8 mouse cellular contexts compared by ENCODE assay signal in the genomic region with DNA sequence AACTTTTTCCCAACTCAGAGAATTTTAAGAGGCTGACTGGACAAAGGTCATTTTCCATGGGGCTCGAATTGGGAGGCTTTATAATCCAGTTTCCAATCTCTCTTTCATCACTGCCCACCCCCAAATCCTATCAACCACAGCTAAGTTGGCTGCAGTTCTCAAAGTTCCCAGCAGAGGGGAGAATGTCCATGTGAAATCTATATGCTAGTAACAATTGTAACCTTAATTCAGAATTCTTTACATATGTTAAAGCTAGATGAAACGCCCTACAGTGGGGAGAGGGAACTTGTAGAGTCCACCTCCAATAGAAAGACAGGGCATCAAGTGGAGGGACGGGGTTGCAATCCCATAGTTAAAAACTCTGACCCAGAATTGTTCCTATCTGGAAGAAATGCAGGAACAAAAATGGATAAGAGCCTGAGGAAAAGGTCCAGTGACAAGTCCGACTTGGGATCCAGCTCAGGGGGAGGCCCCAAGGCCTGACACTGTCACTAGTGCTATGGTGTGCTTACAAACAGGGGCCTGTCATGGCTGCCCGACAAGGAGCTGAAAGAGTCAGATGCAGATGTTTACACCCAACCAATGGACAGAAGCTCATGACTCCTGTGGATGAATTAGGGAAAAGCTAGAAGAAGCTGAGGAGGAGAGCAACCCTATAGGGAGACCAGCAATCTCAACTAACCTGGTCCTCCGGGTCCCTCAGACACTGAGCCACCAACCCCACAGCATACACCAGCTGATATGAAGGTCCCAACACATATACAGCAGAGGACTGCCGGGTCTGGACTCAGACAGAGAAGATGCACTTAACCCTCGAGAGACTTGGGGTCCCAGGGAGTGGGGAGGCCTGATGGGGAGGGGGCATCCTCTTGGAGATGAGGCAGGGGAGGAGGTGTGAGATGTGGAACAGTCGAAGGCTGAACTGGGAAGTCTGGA. TPM values are rescaled to one million over a fixed set of nuclear protein-coding genes. Genes with fewer than 3 reads are reported as not detected.
A peak's percentile ranks its signal among the peaks of the same experiment; 100 is the strongest.
DNase-seq lines count a peak whose midpoint lies in the region; ATAC-seq and TF ChIP-seq lines count a peak whose summit lies in the region.

No protein-coding gene starts in this region.

- no peaks in the 10 kb centered on the region for H3K9me3 ChIP-seq in forebrain, embryonic 16.5 days (ENCODE audit: control insufficient read depth, low read length)
- H3K9me3 ChIP-seq in kidney, embryonic 14.5 days (ENCODE audit: control insufficient read depth, low read length), result 0 out of 2 replicates have a peak, but pooled peaks cover 3% of the 10 kb centered on the region
- H3K9me3 ChIP-seq in liver, embryonic 14.5 days (ENCODE audit: control insufficient read depth, low read length), result no peaks in the 10 kb centered on the region
- no peaks in the 10 kb centered on the region for H3K9me3 ChIP-seq in neural tube, embryonic 14.5 days (ENCODE audit: control insufficient read depth, low read length)

- no peaks in the 10 kb centered on the region for H3K4me1 ChIP-seq in forebrain, embryonic 16.5 days (replicated peaks; ENCODE audit: control insufficient read depth, insufficient read depth, low read length)
- H3K4me1 ChIP-seq in kidney, embryonic 14.5 days (ENCODE audit: control insufficient read depth, insufficient read depth, low read length), result no peaks in the 10 kb centered on the region
- H3K4me1 ChIP-seq in liver, embryonic 14.5 days (replicated peaks; ENCODE audit: control insufficient read depth in 2 of 2, insufficient read depth in 2 of 2, low read length in 1 of 2), result no peaks in the 10 kb centered on the region
- H3K4me1 ChIP-seq in neural tube, embryonic 14.5 days (ENCODE audit: control insufficient read depth, insufficient read depth, low read length), result no peaks in the 10 kb centered on the region

- no peak overlapping the region for H3K27ac ChIP-seq in forebrain, embryonic 16.5 days (ENCODE audit: low read length)
- no peak overlapping the region for H3K27ac ChIP-seq in kidney, embryonic 14.5 days (ENCODE audit: low read depth, low read length)
- no peak overlapping the region for H3K27ac ChIP-seq in liver, embryonic 14.5 days
- H3K27ac ChIP-seq in neural tube, embryonic 14.5 days (ENCODE audit: low read depth, low read length), result no peak overlapping the region

- peak; percentile 79 for DNase-seq in testis, postnatal 10 days (ENCODE audit: low spot score)
- DNase-seq in testis, postnatal 14 days (ENCODE audit: low spot score), result no peak
- peak; percentile 42 for DNase-seq in c-Kit-positive CD71-positive TER-119-positive erythroid progenitor cells, embryonic 14.5 days (ENCODE audit: low spot score)
- DNase-seq in liver, embryonic 14.5 days (ENCODE audit: low read depth in 3 of 3, low spot score in 3 of 3), result peak in 1 of 3 experiments; percentile 6
- peak; percentile 39 to 53 for DNase-seq in thymus, postnatal 36 days

- TF ChIP-seq EP300 in liver, embryonic 14.5 days (IDR thresholded peaks at IDR 0.05; ENCODE audit: low read depth), result no peak

- H3K4me3 ChIP-seq in forebrain, embryonic 16.5 days (replicated peaks; ENCODE audit: low read length), result no peak overlapping the region
- no peak overlapping the region for H3K4me3 ChIP-seq in kidney, embryonic 14.5 days (ENCODE audit: low read length)
- H3K4me3 ChIP-seq in liver, embryonic 14.5 days (ENCODE audit: insufficient read depth in 1 of 2, low read depth in 2 of 2, low read length in 2 of 2), result no peak overlapping the region
- H3K4me3 ChIP-seq in neural tube, embryonic 14.5 days (ENCODE audit: low read depth, low read length), result no peak overlapping the region

- peak; percentile 79; the same call in 1 of the 2 replicates for ATAC-seq in forebrain, embryonic 16.5 days
- peak; percentile 62; the same call in 1 of the 2 replicates for ATAC-seq in kidney, embryonic 14.5 days (ENCODE audit: low FRiP score, low TSS enrichment)
- no peak for ATAC-seq in liver, embryonic 14.5 days (ENCODE audit: insufficient read depth)
- peak; percentile 80 for ATAC-seq in neural tube, embryonic 14.5 days (ENCODE audit: low read depth)

- H3K4me2 ChIP-seq in forebrain, embryonic 16.5 days (ENCODE audit: low read length), result no peak overlapping the region
- no peak overlapping the region for H3K4me2 ChIP-seq in kidney, embryonic 14.5 days (replicated peaks; ENCODE audit: low read depth, low read length)
- H3K4me2 ChIP-seq in liver, embryonic 14.5 days (ENCODE audit: low read depth), result no peak overlapping the region
- H3K4me2 ChIP-seq in neural tube, embryonic 14.5 days (ENCODE audit: low read depth, low read length), result no peak overlapping the region

- H3K27me3 ChIP-seq in forebrain, embryonic 16.5 days (replicated peaks; ENCODE audit: control insufficient read depth, insufficient read depth, low read length), result no peaks in the 10 kb centered on the region
- no peaks in the 10 kb centered on the region for H3K27me3 ChIP-seq in kidney, embryonic 14.5 days (ENCODE audit: control insufficient read depth, insufficient read depth, low read length)
- H3K27me3 ChIP-seq in liver, embryonic 14.5 days (ENCODE audit: control insufficient read depth, insufficient read depth, low read length), result no peaks in the 10 kb centered on the region
- H3K27me3 ChIP-seq in neural tube, embryonic 14.5 days (ENCODE audit: control insufficient read depth, insufficient read depth, low read length), result no peaks in the 10 kb centered on the region

- no peak overlapping the region for H3K9ac ChIP-seq in forebrain, embryonic 16.5 days (replicated peaks; ENCODE audit: low read depth, low read length)
- H3K9ac ChIP-seq in kidney, embryonic 14.5 days (ENCODE audit: low read depth, low read length), result no peak overlapping the region
- H3K9ac ChIP-seq in liver, embryonic 14.5 days (replicated peaks), result no peak overlapping the region
- H3K9ac ChIP-seq in neural tube, embryonic 14.5 days (replicated peaks; ENCODE audit: low read depth, low read length), result no peak overlapping the region

- peak; percentile 51 for TF ChIP-seq CTCF in liver, embryonic 14.5 days (IDR thresholded peaks at IDR 0.05; ENCODE audit: low read depth)

- H3K36me3 ChIP-seq in forebrain, embryonic 16.5 days (ENCODE audit: control insufficient read depth, insufficient read depth), result no peaks in the 10 kb centered on the region
- no peaks in the 10 kb centered on the region for H3K36me3 ChIP-seq in kidney, embryonic 14.5 days (ENCODE audit: control insufficient read depth, insufficient read depth, low read length)
- H3K36me3 ChIP-seq in liver, embryonic 14.5 days (replicated peaks; ENCODE audit: control insufficient read depth, insufficient read depth, low read depth), result no peaks in the 10 kb centered on the region
- H3K36me3 ChIP-seq in neural tube, embryonic 14.5 days (ENCODE audit: control insufficient read depth, insufficient read depth, low read length), result no peaks in the 10 kb centered on the region

- 50% methylated on average over 9 of the region's 9 CpGs for WGBS in forebrain, embryonic 16.5 days
- WGBS in kidney, embryonic 14.5 days, result 51% methylated on average over 9 of the region's 9 CpGs
- 32% methylated on average over 9 of the region's 9 CpGs for WGBS in liver, embryonic 14.5 days (ENCODE audit: insufficient replicate concordance)
- WGBS in neural tube, embryonic 14.5 days, result 48% methylated on average over 9 of the region's 9 CpGs

RNA-seq across cellular contexts. Expression of gene Mstn, which starts 8.1 kb away (rescaled TPM):
- polyA plus RNA-seq in forebrain, embryonic 16.5 days (2015; fragmentation: Nextera tagmentation; extraction: Ambion mirVana), result 0.68 and 0.89 TPM in 2 replicates
- polyA plus RNA-seq in kidney, embryonic 14.5 days (2014; fragmentation: Nextera tagmentation; extraction: Ambion mirVana), result not detected in 2 replicates
- polyA plus RNA-seq in liver, embryonic 14.5 days (2012; rRNA removed), result 0.02 TPM in 1 of 2 replicates, not detected in the other
- polyA plus RNA-seq in liver, embryonic 14.5 days (2014; fragmentation: Nextera tagmentation; extraction: Ambion mirVana), result not detected in 2 replicates
- 0.32 and 0.40 TPM in 2 replicates for polyA plus RNA-seq in neural tube, embryonic 14.5 days (2014; fragmentation: Nextera tagmentation; extraction: Ambion mirVana)

RNA-seq across cellular contexts. Expression of gene 1700019D03Rik, which starts 33.4 kb away (rescaled TPM):
- polyA plus RNA-seq in forebrain, embryonic 16.5 days (2015; fragmentation: Nextera tagmentation; extraction: Ambion mirVana), result 2.9 and 3.6 TPM in 2 replicates
- 8.0 and 8.1 TPM in 2 replicates for polyA plus RNA-seq in kidney, embryonic 14.5 days (2014; fragmentation: Nextera tagmentation; extraction: Ambion mirVana)
- polyA plus RNA-seq in liver, embryonic 14.5 days (2012; rRNA removed), result 1.8 and 2.0 TPM in 2 replicates
- polyA plus RNA-seq in liver, embryonic 14.5 days (2014; fragmentation: Nextera tagmentation; extraction: Ambion mirVana), result 8.2 and 8.4 TPM in 2 replicates
- polyA plus RNA-seq in neural tube, embryonic 14.5 days (2014; fragmentation: Nextera tagmentation; extraction: Ambion mirVana), result 3.1 and 3.8 TPM in 2 replicates
